Mouse (Mus musculus): ENCODE results near the gene Socs7. TPM values are rescaled to one million over a fixed set of nuclear protein-coding genes. Genes with fewer than 3 reads are reported as not detected.

The Socs7 gene
- polyA plus RNA-seq, 1 experiment from 2014 or later = 3.4 TPM

GRCm38 (mm10) chr11:97415712-97416636 lies 53.6 kb downstream of the Socs7 start:
- peak; percentile 86 for DNase-seq (ENCODE audit: low spot score, missing footprints)
- Histone ChIP-seq H3K36me3 (ENCODE audit: control insufficient read depth, insufficient read depth, low read length) (no peaks in the 10 kb centered on the region), H3K4me3 (ENCODE audit: low read depth, low read length) (peak overlapping the region; percentile 55), H3K4me2 (peak overlapping the region; percentile 62), H3K27me3 (ENCODE audit: control insufficient read depth, insufficient read depth, low read length) (no peaks in the 10 kb centered on the region; the same call in 1 of the 2 replicates), H3K9me3 (ENCODE audit: control insufficient read depth, low read length) (no peaks in the 10 kb centered on the region), H3K9ac (ENCODE audit: low read length) (peak overlapping the region; percentile 65), H3K4me1 (ENCODE audit: control insufficient read depth, insufficient read depth, low read length) (peaks cover 6% of the 10 kb centered on the region), H3K27ac (ENCODE audit: low read depth, low read length) (no peak overlapping the region)
- peak; percentile 66 for ATAC-seq (ENCODE audit: low FRiP score)
- WGBS = 2% methylated on average over 49 of the region's 49 CpGs

GRCm38 (mm10) chr11:97416637-97417035 lies 54.3 kb downstream of the Socs7 start:
- WGBS = 6% methylated on average over 5 of the region's 5 CpGs
- Histone ChIP-seq H3K27me3 (ENCODE audit: control insufficient read depth, insufficient read depth, low read length) (no peaks in the 10 kb centered on the region; the same call in 1 of the 2 replicates), H3K9me3 (ENCODE audit: control insufficient read depth, low read length) (no peaks in the 10 kb centered on the region), H3K27ac (ENCODE audit: low read depth, low read length) (no peak overlapping the region), H3K9ac (ENCODE audit: low read length) (no peak overlapping the region), H3K36me3 (ENCODE audit: control insufficient read depth, insufficient read depth, low read length) (no peaks in the 10 kb centered on the region), H3K4me2 (no peak overlapping the region), H3K4me3 (ENCODE audit: low read depth, low read length) (no peak overlapping the region), H3K4me1 (ENCODE audit: control insufficient read depth, insufficient read depth, low read length) (peaks cover 6% of the 10 kb centered on the region)
- ATAC-seq (ENCODE audit: low FRiP score) (no peak), DNase-seq (ENCODE audit: low spot score, missing footprints) (no peak)

- peaks cover 9% of the 10 kb centered on the region for H3K4me1 ChIP-seq (ENCODE audit: control insufficient read depth, insufficient read depth, low read length)
- no peak overlapping the region for H3K9ac ChIP-seq (ENCODE audit: low read length)
- H3K36me3 ChIP-seq (ENCODE audit: control insufficient read depth, insufficient read depth, low read length) = no peaks in the 10 kb centered on the region
- H3K27me3 ChIP-seq (ENCODE audit: control insufficient read depth, insufficient read depth, low read length) = no peaks in the 10 kb centered on the region; the same call in 1 of the 2 replicates
- no peak overlapping the region for H3K4me3 ChIP-seq (ENCODE audit: low read depth, low read length)
- H3K9me3 ChIP-seq (ENCODE audit: control insufficient read depth, low read length) = no peaks in the 10 kb centered on the region
- 68% methylated on average over 14 of the region's 14 CpGs for WGBS
- no peak overlapping the region for H3K4me2 ChIP-seq
- no peak overlapping the region for H3K27ac ChIP-seq (ENCODE audit: low read depth, low read length)
- no peak for DNase-seq (ENCODE audit: low spot score, missing footprints)
- no peak for ATAC-seq (ENCODE audit: low FRiP score)
Observed at GRCm38 (mm10) chr11:97418834-97419539, 56.6 kb downstream of the Socs7 start.

GRCm38 (mm10) chr11:97419540-97419900 lies 57.2 kb downstream of the Socs7 start:
- H3K9me3 ChIP-seq (ENCODE audit: control insufficient read depth, low read length) = no peaks in the 10 kb centered on the region

GRCm38 (mm10) chr11:97422507-97422906 lies 60.2 kb downstream of the Socs7 start:
- H3K27me3 ChIP-seq (ENCODE audit: control insufficient read depth, insufficient read depth, low read length) = no peaks in the 10 kb centered on the region; the same call in 1 of the 2 replicates
- peak overlapping the region; percentile 12; the same call in 1 of the 2 replicates for H3K9ac ChIP-seq (ENCODE audit: low read length)
- DNase-seq (ENCODE audit: low spot score, missing footprints) = no peak
- no peaks in the 10 kb centered on the region for H3K9me3 ChIP-seq (ENCODE audit: control insufficient read depth, low read length)
- 42% methylated on average over 4 of the region's 4 CpGs for WGBS
- H3K4me2 ChIP-seq = no peak overlapping the region
- peaks cover 6% of the 10 kb centered on the region for H3K4me1 ChIP-seq (ENCODE audit: control insufficient read depth, insufficient read depth, low read length)
- H3K36me3 ChIP-seq (ENCODE audit: control insufficient read depth, insufficient read depth, low read length) = no peaks in the 10 kb centered on the region
- no peak overlapping the region for H3K27ac ChIP-seq (ENCODE audit: low read depth, low read length)
- no peak overlapping the region for H3K4me3 ChIP-seq (ENCODE audit: low read depth, low read length)
- ATAC-seq (ENCODE audit: low FRiP score) = no peak

More at GRCm38 (mm10) chr11:97419540-97419900, 57.2 kb downstream of the Socs7 start:
- WGBS = 82% methylated on average over 5 of the region's 5 CpGs
- Histone ChIP-seq H3K36me3 (ENCODE audit: control insufficient read depth, insufficient read depth, low read length) (no peaks in the 10 kb centered on the region), H3K27me3 (ENCODE audit: control insufficient read depth, insufficient read depth, low read length) (no peaks in the 10 kb centered on the region; the same call in 1 of the 2 replicates), H3K4me2 (no peak overlapping the region), H3K9ac (ENCODE audit: low read length) (no peak overlapping the region), H3K4me3 (ENCODE audit: low read depth, low read length) (no peak overlapping the region), H3K27ac (ENCODE audit: low read depth, low read length) (no peak overlapping the region), H3K4me1 (ENCODE audit: control insufficient read depth, insufficient read depth, low read length) (peaks cover 9% of the 10 kb centered on the region)
- no peak for DNase-seq (ENCODE audit: low spot score, missing footprints)
- ATAC-seq (ENCODE audit: low FRiP score) = no peak

GRCm38 (mm10) chr11:97424092-97424692 lies 61.8 kb downstream of the Socs7 start:
- Histone ChIP-seq H3K27me3 (ENCODE audit: control insufficient read depth, insufficient read depth, low read length) (peaks cover 2% of the 10 kb centered on the region; the same call in 1 of the 2 replicates), H3K4me3 (ENCODE audit: low read depth, low read length) (no peak overlapping the region), H3K36me3 (ENCODE audit: control insufficient read depth, insufficient read depth, low read length) (no peaks in the 10 kb centered on the region), H3K4me2 (no peak overlapping the region), H3K9me3 (ENCODE audit: control insufficient read depth, low read length) (no peaks in the 10 kb centered on the region), H3K9ac (ENCODE audit: low read length) (no peak overlapping the region), H3K27ac (ENCODE audit: low read depth, low read length) (no peak overlapping the region), H3K4me1 (ENCODE audit: control insufficient read depth, insufficient read depth, low read length) (peaks cover 7% of the 10 kb centered on the region)
- ATAC-seq (ENCODE audit: low FRiP score) (no peak), DNase-seq (ENCODE audit: low spot score, missing footprints) (no peak)
- WGBS = 60% methylated on average over 5 of the region's 5 CpGs

- no peak overlapping the region for H3K4me2 ChIP-seq
- H3K4me1 ChIP-seq (ENCODE audit: control insufficient read depth, insufficient read depth, low read length) = peaks cover 7% of the 10 kb centered on the region
- 76% methylated on average over 3 of the region's 3 CpGs for WGBS
- no peak overlapping the region for H3K27ac ChIP-seq (ENCODE audit: low read depth, low read length)
- H3K9ac ChIP-seq (ENCODE audit: low read length) = no peak overlapping the region
- no peaks in the 10 kb centered on the region for H3K9me3 ChIP-seq (ENCODE audit: control insufficient read depth, low read length)
- H3K4me3 ChIP-seq (ENCODE audit: low read depth, low read length) = no peak overlapping the region
- peaks cover 2% of the 10 kb centered on the region; the same call in 1 of the 2 replicates for H3K27me3 ChIP-seq (ENCODE audit: control insufficient read depth, insufficient read depth, low read length)
- no peak for ATAC-seq (ENCODE audit: low FRiP score)
- DNase-seq (ENCODE audit: low spot score, missing footprints) = no peak
- H3K36me3 ChIP-seq (ENCODE audit: control insufficient read depth, insufficient read depth, low read length) = no peaks in the 10 kb centered on the region
Observed at GRCm38 (mm10) chr11:97424802-97425201, 62.5 kb downstream of the Socs7 start.

- Histone ChIP-seq H3K9me3 (ENCODE audit: control insufficient read depth, low read length) (no peaks in the 10 kb centered on the region), H3K27me3 (ENCODE audit: control insufficient read depth, insufficient read depth, low read length) (peaks cover 2% of the 10 kb centered on the region; the same call in 1 of the 2 replicates), H3K9ac (ENCODE audit: low read length) (peak overlapping the region; percentile 3; the same call in 1 of the 2 replicates), H3K4me1 (ENCODE audit: control insufficient read depth, insufficient read depth, low read length) (peaks cover 5% of the 10 kb centered on the region; the same call in 1 of the 2 replicates), H3K4me2 (peak overlapping the region; percentile 51), H3K27ac (ENCODE audit: low read depth, low read length) (no peak overlapping the region), H3K36me3 (ENCODE audit: control insufficient read depth, insufficient read depth, low read length) (no peaks in the 10 kb centered on the region), H3K4me3 (ENCODE audit: low read depth, low read length) (peak overlapping the region; percentile 27)
- ATAC-seq (ENCODE audit: low FRiP score) (peak; percentile 89), DNase-seq (ENCODE audit: low spot score, missing footprints) (peak; percentile 93)
- WGBS = under 1% methylated on average over 32 of the region's 32 CpGs
Observed at GRCm38 (mm10) chr11:97427794-97428725, 65.7 kb downstream of the Socs7 start.
